Mouse (Mus musculus) retina, postnatal 7 days (tissue): ENCODE measurements around the gene Dpf1.

Source experiments
- DNase-seq: peaks from one replicate; pipeline ENCODE4 v3.0.0-alpha.2; 2012; ENCODE audit warnings: low read depth, low spot score

Dpf1 gene

DNA sequence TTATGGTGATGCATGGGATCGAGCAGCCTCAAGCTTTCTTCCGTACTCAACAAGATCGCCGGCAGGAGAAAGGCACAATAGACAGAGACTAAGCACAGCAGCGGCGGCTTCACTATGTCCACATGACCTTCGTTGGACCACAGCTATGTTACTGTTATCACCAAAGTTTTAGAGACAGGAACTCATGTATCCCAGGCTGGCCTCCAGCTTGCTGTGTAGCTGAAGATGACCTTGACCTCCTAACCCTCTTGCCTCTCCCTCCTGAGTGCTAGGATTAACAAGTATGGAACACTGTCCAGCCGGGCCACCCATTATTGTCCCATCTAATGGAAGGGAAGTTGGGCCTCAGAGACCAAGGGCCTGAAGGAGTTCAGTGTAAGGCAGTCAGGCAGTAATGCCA is 37.1 kb downstream of the Dpf1 start:
- no peak for DNase-seq

DNA sequence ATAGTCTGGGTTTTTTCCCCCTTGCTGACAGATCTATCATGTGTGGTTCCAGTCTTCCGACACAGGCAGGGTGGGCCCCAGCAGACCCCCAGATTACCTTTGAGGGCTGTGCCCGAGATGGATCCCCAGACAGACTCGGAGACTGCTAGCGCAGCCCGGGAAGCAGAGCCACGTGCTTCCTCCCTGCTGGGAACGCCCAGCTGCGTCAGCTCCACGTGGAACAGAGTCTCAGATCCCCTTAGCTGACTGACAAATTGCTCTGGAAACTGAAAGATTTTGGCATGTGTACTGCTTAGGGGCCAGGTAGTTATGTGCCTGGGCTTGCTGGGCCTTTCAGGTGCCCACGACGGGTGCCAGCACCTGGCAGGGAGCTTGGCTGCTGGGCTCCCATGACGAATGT is 38.0 kb downstream of the Dpf1 start:
- no peak for DNase-seq

DNA sequence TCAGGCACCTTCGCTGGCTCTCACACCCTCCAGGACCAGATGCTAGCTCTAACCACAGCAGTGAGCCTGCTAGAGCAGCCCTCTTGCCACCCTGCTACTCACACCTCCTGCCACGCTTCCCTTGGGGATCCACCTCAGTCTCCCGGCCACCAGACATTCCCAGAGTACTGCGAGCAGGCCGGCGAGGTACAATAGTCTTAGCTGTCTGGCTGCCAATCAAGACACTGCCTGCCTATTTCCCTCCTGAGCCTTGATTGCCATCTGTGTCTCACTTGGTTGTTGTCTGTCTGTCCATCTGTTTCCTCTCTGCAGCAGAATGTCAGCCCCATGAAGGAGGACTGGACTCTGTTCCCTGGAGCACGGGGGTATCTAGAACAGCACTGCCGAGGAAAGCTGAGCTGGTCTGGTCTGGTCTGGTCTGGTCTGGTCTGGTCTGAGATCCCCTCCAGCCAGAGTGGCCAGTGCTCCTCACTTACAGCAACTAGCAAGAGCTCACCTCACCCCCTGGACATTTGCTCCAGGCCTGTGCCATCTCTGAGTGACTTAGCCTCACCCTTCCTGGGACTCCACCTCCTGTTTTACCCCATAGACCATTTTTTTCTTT is 38.8 kb downstream of the Dpf1 start:
- DNase-seq: no peak

DNA sequence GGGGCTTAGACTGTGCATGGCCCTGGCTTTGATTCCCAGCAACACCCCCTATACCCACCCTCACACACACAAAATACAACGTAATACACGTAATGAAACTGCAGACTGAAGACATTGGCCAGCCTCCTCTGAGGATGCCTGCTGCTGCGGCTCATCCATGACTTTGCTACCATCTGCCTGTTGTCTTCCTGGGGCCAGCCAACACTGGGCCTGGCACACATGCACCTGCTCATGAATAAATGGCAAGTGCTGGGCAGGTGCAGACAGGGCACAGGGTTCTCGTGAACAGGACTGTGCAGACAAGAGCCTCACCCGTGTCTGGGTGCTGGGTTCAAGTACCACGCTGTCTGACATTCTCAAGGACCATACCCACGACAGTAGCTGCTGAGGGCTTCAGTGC is 40.0 kb downstream of the Dpf1 start:
- no peak for DNase-seq

DNA sequence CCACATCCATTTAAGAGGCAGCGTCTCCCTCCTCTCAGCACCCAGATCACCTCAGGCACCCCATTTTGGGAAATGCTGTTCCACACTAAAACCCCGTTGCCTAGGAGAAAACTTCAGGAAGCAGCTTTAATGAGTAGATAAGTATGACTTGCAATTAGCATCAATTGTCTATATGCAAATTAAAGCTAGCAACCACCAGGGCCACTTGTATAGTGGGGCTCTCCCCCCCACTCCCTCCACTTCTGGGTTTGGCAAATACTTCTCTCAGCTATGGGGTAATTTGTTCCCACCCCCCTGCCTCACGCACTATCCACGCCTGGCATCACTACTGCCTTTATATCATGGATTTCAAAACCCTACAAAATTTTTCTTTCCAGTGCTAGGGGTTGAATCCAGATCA is 41.8 kb downstream of the Dpf1 start:
- DNase-seq: no peak

DNA sequence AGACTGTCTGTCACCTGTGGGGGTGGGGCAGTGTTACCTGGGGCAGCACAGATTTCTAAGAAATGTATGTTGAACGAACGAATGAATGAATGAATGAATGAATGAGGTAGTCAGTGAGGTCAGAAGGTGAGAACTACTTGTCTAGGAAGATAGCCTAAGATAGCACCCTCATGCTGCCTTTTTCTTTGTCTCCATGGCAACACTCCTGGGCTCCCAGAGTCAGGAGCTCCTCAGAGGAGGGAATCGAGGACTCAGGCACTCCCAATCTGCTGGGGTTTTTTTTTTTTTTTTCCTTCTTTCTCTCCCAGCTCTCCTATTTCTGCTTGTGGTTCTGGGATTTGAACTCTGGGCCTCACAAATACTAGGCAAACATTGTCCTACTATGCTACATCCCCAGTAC is 42.5 kb downstream of the Dpf1 start:
- no peak for DNase-seq

DNA sequence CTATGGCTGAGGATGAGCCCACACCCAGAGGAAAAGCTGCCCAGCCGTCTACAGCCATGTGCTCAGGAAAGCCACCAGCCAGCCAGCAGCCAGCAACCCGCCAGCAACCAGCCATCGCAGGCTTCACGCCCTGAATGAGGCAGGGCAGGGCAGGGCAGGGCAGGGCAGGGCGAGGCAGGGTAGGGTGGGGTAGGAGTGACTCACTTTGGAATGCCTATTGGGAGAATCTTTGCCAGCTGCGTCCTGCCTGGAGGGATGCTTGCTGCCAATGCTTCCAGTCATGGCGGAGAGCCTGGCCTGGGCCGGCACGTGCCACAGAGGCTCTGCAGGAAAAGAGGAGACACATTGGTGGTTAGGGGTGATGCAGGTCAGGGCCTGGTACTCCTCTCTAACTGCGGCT is 46.7 kb downstream of the Dpf1 start:
- DNase-seq: no peak

DNA sequence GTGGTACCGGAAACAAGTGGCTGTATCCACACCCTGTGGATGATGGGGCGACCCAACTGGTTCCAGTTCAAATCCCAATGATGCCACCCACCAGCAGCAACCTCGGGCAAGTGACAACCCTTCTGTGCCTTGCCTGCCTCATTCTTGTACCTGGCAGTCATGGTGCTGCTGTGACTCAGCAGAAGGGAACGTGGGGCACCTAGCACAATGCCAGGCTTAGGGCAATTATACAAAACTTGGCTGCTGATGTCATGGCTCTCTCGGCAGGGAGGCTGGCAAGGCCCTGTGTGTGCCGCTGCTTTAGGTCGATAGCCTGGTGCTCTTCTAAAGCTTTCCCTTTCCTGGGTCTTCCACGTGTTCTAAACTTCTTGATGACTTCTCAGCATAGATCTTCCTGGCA is 48.5 kb downstream of the Dpf1 start:
- DNase-seq: no peak

DNA sequence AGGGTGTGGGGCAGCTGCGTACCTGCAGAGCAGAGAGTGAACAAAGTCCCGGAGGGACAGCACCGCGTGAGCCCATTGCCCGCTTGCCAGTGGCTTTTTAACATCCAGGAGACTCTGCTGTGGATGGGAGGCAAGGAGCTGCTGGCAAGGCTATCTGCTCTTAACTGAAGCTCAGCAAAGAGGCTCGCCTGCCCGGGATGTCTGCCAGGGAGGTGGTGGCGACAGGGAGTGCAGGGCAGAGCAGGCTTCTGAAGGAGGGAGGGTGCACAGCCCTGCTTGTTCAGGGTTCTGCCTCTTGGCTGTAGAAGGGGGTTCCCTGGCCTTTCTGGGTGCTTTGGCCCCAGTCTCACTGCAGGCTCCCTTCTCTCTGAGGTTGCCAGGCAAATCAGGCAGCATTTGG is 50.4 kb downstream of the Dpf1 start:
- no peak for DNase-seq

DNA sequence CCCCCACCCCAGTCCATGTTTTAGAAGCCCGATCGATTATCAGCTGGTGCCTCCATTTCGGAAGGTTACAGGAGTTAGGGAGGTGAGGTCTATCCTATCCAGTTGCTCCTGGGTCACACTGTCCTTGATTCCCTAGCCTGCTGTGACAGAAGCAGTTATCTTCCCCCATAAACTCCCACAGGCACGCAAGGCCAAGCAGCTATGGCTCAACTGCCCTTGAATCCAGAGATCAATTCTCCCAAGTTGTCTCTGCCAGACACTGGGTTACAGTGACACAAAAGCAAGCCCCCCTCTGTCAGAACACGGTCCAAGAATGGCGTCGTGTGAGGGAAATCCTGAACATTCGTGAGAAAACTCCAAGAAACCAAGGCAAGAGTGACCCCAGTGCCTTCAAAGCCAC is 51.7 kb downstream of the Dpf1 start:
- DNase-seq: no peak

DNA sequence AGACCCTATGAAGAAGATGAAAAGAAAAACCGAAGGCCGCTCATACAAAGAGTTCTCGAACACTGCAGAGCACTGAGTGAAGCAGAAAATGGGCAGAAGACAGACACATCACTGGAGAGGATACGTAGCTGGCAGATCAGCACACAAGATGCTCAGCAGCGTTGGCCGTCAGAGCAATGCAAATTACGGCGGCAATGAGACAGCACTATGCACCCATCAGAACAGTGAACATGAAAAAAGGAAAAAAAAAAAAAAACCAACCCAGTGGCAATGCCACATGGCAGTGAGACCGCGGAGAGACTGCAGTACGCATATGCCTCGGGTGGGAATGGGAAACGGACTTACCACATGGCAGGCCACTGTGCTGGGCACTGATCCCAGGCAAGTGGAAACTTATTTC is 57.7 kb downstream of the Dpf1 start:
- no peak for DNase-seq

DNA sequence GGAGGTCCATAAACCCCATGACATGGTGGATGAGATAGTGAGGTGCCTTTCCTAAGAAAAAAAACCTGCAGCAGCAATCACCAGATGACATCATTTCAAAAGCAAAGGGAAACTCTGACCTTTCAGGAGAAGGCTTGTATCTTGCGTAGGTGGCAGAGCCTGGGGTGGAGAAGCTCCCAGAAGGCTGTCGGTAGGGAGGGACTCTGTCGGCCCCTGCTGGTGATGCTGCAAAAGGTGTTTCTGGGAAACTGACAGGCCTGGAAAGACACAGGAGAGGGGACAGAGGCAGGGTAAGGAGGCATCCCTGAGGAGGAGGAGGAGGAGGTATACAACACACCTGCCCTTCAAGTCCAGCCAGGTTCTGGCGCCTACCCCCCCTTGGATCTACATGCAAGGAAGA is 60.3 kb downstream of the Dpf1 start:
- DNase-seq: no peak

DNA sequence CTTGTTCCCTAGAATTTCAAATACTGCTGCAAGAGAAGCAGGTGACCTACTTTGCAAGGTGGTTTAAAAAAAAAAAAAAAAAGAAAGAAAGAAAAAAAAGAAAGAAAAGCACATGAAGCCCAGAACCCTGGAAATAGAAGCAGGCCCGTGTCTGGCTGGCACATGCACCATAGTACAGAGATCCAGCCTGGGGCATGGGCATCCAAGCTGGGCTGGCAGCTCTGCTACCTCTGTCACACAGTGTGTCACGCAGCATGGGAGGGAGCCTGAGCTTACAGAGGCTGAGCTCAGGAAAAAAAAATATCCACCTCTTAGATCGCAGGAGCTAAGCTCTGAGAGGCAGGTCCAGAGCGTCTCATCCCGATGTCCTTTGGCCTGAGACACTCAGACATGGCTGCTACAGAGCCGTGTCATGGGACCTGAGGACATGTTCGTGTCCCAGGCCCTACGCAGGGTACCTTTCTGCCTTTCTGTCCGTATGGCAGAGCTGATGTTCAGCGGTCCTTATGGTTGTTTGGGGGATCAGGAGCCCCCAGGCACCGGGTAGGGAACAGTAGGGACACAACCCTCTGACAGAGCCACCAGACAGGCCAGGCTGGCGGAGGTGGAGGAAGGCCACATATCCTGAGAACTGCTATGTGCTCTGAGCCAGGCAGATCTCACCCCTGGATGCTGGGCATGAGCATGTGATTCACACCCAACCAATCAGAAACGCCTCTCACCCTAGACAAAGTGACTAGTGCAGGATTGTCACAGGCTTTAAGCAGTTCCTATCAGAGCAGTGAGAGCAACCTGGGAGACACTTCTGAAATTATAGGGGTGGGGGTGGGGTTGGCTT is 63.6 kb downstream of the Dpf1 start:
- no peak for DNase-seq
